Mouse (Mus musculus): Measurements from ENCODE around the gene Loxl1. TPM values are rescaled to one million over a fixed set of nuclear protein-coding genes. Genes with fewer than 3 reads are reported as not detected.
"Not testable (repeated sequence)": the region's sequence is repeated elsewhere in the genome, so short reads cannot be mapped to it uniquely, and the experiment has no call there.

The Loxl1 gene
- polyA plus RNA-seq, 1 experiment from 2014 or later, result 1.2 TPM

DNA sequence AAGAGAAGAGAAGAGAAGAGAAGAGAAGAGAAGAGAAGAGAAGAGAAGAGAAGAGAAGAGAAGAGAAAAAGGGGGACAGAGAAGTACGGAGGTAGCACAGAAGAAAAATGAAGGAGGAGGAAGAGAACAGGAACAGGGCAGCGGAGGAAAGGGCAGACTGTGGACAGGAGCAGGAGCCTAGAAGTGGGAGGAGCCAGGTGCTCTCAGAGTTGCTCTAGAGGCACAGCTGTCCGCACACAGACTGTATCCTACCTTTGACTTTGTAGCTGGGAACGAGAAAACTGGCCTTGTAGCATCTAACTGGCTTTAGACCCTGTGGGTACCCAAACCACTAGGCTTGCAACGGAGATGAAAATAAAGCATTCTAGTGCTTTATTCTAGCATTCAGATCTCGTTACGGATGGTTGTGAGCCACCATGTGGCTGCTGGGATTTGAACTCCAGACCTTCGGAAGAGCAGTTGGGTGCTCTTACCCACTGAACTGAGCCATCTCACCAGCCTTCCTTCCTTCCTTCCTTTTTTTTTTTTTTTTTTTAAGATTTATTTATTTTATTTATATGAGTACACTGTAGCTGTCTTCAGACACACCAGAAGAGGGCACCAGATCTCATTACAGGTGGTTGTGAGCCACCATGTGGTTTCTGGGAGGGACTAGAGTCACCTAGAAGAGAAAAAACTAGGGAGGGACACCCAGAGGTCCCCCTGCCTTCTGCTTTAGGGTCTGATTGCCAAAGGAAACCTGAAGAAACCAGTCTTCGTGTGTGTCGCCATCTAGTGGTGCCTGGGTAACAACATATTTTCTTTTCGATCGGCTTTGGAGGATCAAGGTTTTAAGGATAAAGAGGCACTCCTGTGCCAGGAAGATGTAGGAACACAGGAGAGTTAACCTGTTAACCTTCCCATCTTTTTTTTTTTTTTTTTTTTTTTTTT is 44.3 kb downstream of the Loxl1 start:
- Histone ChIP-seq H3K4me1 (ENCODE audit: control insufficient read depth, insufficient read depth, low read length) (no peaks in the 10 kb centered on the region), H3K9ac (replicated peaks; ENCODE audit: low read depth, low read length) (no peak overlapping the region), H3K4me3 (ENCODE audit: low read depth, low read length) (no peak overlapping the region), H3K36me3 (ENCODE audit: control insufficient read depth, insufficient read depth, low read length) (no peaks in the 10 kb centered on the region), H3K27me3 (ENCODE audit: control insufficient read depth, insufficient read depth, low read length) (no peaks in the 10 kb centered on the region), H3K4me2 (ENCODE audit: low read depth, low read length) (no peak overlapping the region), H3K9me3 (ENCODE audit: control insufficient read depth, low read length) (no peaks in the 10 kb centered on the region), H3K27ac (ENCODE audit: low read depth, low read length) (no peak overlapping the region)
- WGBS, result 58% methylated on average over 12 of the region's 12 CpGs
- ATAC-seq (ENCODE audit: low read depth), result no peak

DNA sequence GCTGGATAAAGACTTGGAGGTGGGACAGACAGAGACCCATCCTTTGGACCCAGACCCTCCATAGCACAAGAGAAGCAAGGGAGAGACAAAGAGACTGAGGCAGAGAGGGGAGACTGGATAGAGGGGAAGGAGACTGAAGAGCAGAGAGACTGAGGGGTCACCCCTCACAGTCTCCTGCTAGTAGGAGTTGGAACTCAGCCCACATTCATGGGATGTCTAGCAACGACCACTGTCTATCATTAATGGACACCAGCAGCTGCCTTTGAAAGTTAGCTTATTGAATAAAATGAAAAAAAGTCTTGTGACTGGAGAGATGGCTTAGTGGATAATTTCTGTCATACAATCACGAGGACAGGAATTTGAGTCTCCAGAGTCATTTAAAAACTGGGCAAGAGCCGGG is 45.9 kb downstream of the Loxl1 start:
- H3K9ac ChIP-seq (replicated peaks; ENCODE audit: low read depth, low read length), result no peak overlapping the region
- H3K36me3 ChIP-seq (ENCODE audit: control insufficient read depth, insufficient read depth, low read length), result peaks cover 6% of the 10 kb centered on the region; the same call in 1 of the 2 replicates
- H3K4me1 ChIP-seq (ENCODE audit: control insufficient read depth, insufficient read depth, low read length), result no peaks in the 10 kb centered on the region
- 74% methylated on average over 3 of the region's 3 CpGs for WGBS
- H3K9me3 ChIP-seq (ENCODE audit: control insufficient read depth, low read length), result no peaks in the 10 kb centered on the region
- 0 out of 2 replicates have a peak overlapping the region, but pooled peaks have one; percentile 10 for H3K27ac ChIP-seq (ENCODE audit: low read depth, low read length)
- no peak overlapping the region for H3K4me3 ChIP-seq (ENCODE audit: low read depth, low read length)
- no peaks in the 10 kb centered on the region for H3K27me3 ChIP-seq (ENCODE audit: control insufficient read depth, insufficient read depth, low read length)
- ATAC-seq (ENCODE audit: low read depth), result no peak
- H3K4me2 ChIP-seq (ENCODE audit: low read depth, low read length), result no peak overlapping the region

DNA sequence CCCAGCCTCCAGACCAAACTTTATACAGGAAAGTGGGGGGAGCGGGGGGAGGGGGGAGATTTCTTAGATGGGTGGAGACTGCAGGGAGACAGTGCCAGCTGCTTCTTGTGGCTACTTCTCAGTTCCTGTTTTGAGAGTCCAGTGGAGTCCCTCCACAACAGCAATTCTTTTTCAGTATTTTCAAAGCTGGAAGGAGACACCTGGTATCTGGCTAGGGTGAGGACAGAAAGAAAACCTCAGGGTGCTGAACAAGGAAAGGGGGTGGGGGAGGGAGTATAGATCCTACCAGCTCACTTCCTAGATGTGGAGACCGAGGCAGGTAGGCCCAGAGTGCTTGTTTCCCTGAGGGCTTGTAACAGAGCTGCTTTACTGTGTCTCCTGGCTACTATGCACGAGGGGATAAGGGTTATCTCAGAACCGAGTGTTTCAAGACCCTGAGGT is 46.4 kb downstream of the Loxl1 start:
- Histone ChIP-seq H3K27ac (ENCODE audit: low read depth, low read length) (0 out of 2 replicates have a peak overlapping the region, but pooled peaks have one; percentile 10), H3K9me3 (ENCODE audit: control insufficient read depth, low read length) (no peaks in the 10 kb centered on the region), H3K36me3 (ENCODE audit: control insufficient read depth, insufficient read depth, low read length) (peaks cover 10% of the 10 kb centered on the region; the same call in 1 of the 2 replicates), H3K4me3 (ENCODE audit: low read depth, low read length) (no peak overlapping the region), H3K4me2 (ENCODE audit: low read depth, low read length) (no peak overlapping the region), H3K27me3 (ENCODE audit: control insufficient read depth, insufficient read depth, low read length) (no peaks in the 10 kb centered on the region), H3K9ac (replicated peaks; ENCODE audit: low read depth, low read length) (no peak overlapping the region), H3K4me1 (ENCODE audit: control insufficient read depth, insufficient read depth, low read length) (no peaks in the 10 kb centered on the region)
- WGBS, result 45% methylated on average over 4 of the region's 4 CpGs
- ATAC-seq (ENCODE audit: low read depth), result no peak

DNA sequence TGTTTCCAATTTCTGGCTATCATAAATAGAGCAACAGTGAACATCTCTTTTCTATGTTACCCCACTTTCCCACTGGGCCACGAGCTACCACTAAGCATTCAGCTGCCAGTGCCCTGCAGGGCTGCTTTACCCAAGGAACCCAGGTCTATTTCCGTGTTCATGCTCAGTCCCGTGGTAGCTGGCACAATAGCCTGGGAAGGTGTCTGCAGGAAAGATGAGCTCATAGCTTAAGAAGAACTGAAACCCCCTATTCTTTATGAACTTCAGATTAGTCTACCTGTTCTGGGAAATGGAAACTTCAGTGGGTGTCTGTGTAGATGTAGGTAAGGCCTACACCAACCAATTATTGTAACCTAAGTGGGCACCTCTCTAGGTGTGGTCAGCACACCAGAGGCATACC is 47.6 kb downstream of the Loxl1 start:
- ATAC-seq (ENCODE audit: low read depth), result no peak
- peaks cover 16% of the 10 kb centered on the region; the same call in 1 of the 2 replicates for H3K36me3 ChIP-seq (ENCODE audit: control insufficient read depth, insufficient read depth, low read length)
- 87% methylated on average over 3 of the region's 3 CpGs for WGBS
- H3K9ac ChIP-seq (replicated peaks; ENCODE audit: low read depth, low read length), result no peak overlapping the region
- H3K4me1 ChIP-seq (ENCODE audit: control insufficient read depth, insufficient read depth, low read length), result no peaks in the 10 kb centered on the region
- no peak overlapping the region for H3K27ac ChIP-seq (ENCODE audit: low read depth, low read length)
- H3K27me3 ChIP-seq (ENCODE audit: control insufficient read depth, insufficient read depth, low read length), result no peaks in the 10 kb centered on the region
- no peaks in the 10 kb centered on the region for H3K9me3 ChIP-seq (ENCODE audit: control insufficient read depth, low read length)
- no peak overlapping the region for H3K4me2 ChIP-seq (ENCODE audit: low read depth, low read length)
- H3K4me3 ChIP-seq (ENCODE audit: low read depth, low read length), result no peak overlapping the region

DNA sequence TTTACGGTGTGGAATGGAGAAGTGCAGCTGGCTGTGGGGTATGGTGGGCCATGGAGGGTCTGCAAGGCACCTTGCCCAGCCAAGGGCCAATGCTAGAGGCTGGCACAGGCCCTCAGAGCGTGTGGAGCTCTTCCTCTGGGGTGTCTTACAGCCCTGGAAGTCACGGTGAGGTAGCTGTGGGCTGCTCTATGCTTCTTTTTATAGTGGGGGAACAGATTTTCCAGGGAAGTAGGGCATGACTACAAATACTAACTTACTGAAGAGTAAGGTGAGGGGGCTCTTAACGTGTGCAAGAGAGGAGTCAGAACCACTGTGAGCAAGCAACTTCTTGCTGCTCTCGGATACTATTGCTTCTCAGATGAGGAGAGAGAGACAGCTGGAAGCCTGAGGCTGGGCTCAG is 50.5 kb downstream of the Loxl1 start:
- Histone ChIP-seq H3K9ac (replicated peaks; ENCODE audit: low read depth, low read length) (no peak overlapping the region), H3K4me3 (ENCODE audit: low read depth, low read length) (no peak overlapping the region), H3K27me3 (ENCODE audit: control insufficient read depth, insufficient read depth, low read length) (no peaks in the 10 kb centered on the region), H3K9me3 (ENCODE audit: control insufficient read depth, low read length) (no peaks in the 10 kb centered on the region), H3K36me3 (ENCODE audit: control insufficient read depth, insufficient read depth, low read length) (peaks cover 25% of the 10 kb centered on the region; the same call in 1 of the 2 replicates), H3K4me1 (ENCODE audit: control insufficient read depth, insufficient read depth, low read length) (no peaks in the 10 kb centered on the region), H3K27ac (ENCODE audit: low read depth, low read length) (no peak overlapping the region), H3K4me2 (ENCODE audit: low read depth, low read length) (no peak overlapping the region)
- 94% methylated on average over 5 of the region's 5 CpGs for WGBS
- no peak for ATAC-seq (ENCODE audit: low read depth)

DNA sequence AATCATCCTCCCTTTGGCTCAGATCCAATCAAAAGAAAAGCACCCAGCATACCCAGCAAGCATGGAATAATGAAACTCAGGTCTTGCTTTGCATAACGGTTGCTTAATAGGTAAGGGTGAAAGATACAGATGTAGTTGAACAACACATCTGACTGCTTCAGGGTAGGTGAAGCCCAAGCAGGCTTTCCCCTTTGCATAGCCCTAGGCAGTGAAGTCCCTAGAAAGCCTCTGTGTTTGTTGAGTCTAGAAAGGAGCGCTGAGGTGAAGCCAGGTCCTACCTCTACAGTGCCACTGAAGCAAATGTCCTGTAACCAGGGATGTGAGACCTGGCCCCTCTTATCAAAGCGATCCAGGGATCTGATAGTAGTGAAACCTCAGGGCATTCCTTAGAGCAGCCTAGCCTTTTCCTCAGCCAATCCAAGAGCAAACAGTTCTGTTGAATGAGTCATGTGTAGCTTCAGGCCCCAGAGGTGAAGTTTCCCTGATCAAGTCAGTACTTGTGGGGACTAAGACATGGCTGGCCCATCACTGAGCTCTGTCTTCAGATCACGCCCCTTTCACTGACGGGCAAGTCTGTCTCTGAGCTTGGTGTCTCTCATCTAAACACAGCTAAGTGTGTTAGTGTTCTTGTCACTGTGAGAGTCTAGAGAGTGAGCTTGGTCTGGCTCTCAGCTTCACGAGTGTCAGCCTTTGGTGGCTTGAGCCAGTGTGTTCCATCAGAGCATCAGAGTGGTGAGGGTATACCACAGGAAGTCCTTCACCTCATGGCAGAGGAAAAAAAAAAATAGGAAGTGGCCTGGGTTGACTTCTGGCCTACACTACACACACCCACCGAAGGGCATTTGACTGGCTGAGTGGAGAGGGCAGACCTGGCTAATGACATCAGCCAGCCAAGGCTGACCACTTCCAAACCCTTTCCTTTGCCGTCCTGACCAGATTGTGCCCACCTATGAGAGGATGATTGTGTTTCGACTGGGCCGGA is 57.0 kb downstream of the Loxl1 start:
- 94% methylated on average over 10 of the region's 10 CpGs for WGBS
- H3K9ac ChIP-seq (replicated peaks; ENCODE audit: low read depth, low read length), result no peak overlapping the region
- no peak overlapping the region for H3K4me2 ChIP-seq (ENCODE audit: low read depth, low read length)
- H3K27me3 ChIP-seq (ENCODE audit: control insufficient read depth, insufficient read depth, low read length), result no peaks in the 10 kb centered on the region
- ATAC-seq (ENCODE audit: low read depth), result no peak
- H3K4me3 ChIP-seq (ENCODE audit: low read depth, low read length), result no peak overlapping the region
- H3K9me3 ChIP-seq (ENCODE audit: control insufficient read depth, low read length), result no peaks in the 10 kb centered on the region
- peaks cover 3% of the 10 kb centered on the region; the same call in 1 of the 2 replicates for H3K4me1 ChIP-seq (ENCODE audit: control insufficient read depth, insufficient read depth, low read length)
- H3K27ac ChIP-seq (ENCODE audit: low read depth, low read length), result no peak overlapping the region
- H3K36me3 ChIP-seq (ENCODE audit: control insufficient read depth, insufficient read depth, low read length), result peaks cover 19% of the 10 kb centered on the region; the same call in 1 of the 2 replicates

DNA sequence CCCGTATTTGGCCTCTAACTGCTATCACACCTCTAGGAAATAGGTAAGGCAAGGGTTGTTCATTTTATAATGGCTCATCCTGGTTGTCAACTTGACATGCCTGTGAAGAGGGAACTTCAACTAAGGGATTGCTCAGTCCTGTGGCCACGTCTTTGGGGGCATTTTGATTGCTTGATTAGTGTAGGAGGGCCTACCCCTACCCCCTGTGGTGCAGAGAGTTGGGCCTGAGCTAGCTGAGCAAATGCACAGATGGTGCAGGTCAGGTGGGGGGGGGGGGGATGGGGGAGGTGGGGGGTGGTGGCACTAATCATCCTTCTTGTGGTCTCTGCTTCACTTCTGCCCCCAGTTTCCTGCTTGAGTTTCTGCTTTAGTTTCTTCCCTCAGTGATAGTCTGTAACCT is 57.9 kb downstream of the Loxl1 start:
- no peak for ATAC-seq (ENCODE audit: low read depth)
- Histone ChIP-seq H3K9me3 (ENCODE audit: control insufficient read depth, low read length) (no peaks in the 10 kb centered on the region), H3K4me3 (ENCODE audit: low read depth, low read length) (no peak overlapping the region), H3K4me1 (ENCODE audit: control insufficient read depth, insufficient read depth, low read length) (peaks cover 5% of the 10 kb centered on the region; the same call in 1 of the 2 replicates), H3K27me3 (ENCODE audit: control insufficient read depth, insufficient read depth, low read length) (no peaks in the 10 kb centered on the region), H3K27ac (ENCODE audit: low read depth, low read length) (no peak overlapping the region), H3K9ac (replicated peaks; ENCODE audit: low read depth, low read length) (no peak overlapping the region), H3K4me2 (ENCODE audit: low read depth, low read length) (no peak overlapping the region), H3K36me3 (ENCODE audit: control insufficient read depth, insufficient read depth, low read length) (peaks cover 15% of the 10 kb centered on the region; the same call in 1 of the 2 replicates)
- WGBS, result 52% methylated on average over 2 of the region's 2 CpGs

DNA sequence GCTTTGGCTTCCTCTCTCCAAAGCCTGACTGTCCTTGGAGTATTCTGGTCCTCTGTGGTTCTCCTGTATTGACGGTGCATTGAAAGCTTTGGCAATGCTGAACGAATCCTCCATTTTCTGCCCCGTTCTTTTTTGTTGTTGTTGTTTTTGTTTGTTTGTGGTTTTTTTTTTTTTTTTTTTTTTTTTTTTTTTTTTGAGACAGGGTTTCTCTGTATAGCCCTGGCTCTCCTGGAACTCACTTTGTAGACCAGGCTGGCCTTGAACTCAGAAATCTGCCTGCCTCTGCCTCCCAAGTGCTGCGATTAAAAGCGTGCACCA is 59.2 kb downstream of the Loxl1 start:
- not testable (repeated sequence) for H3K4me1 ChIP-seq (ENCODE audit: control insufficient read depth, insufficient read depth, low read length); H3K36me3 ChIP-seq (ENCODE audit: control insufficient read depth, insufficient read depth, low read length); H3K27me3 ChIP-seq (ENCODE audit: control insufficient read depth, insufficient read depth, low read length); ATAC-seq (ENCODE audit: low read depth); H3K9me3 ChIP-seq (ENCODE audit: control insufficient read depth, low read length)
- WGBS, result 66% methylated on average over 5 of the region's 5 CpGs
- Histone ChIP-seq H3K9ac (replicated peaks; ENCODE audit: low read depth, low read length) (peak overlapping the region; percentile 86), H3K4me2 (ENCODE audit: low read depth, low read length) (peak overlapping the region; percentile 76), H3K4me3 (ENCODE audit: low read depth, low read length) (peak overlapping the region; percentile 88), H3K27ac (ENCODE audit: low read depth, low read length) (peak overlapping the region; percentile 75)
